Mouse (Mus musculus): ENCODE measurements around the gene Runx2. TPM values are rescaled to one million over a fixed set of nuclear protein-coding genes. Genes with fewer than 3 reads are reported as not detected.

Runx2 gene
- polyA plus RNA-seq, 1 experiment = 9.8 TPM

DNA sequence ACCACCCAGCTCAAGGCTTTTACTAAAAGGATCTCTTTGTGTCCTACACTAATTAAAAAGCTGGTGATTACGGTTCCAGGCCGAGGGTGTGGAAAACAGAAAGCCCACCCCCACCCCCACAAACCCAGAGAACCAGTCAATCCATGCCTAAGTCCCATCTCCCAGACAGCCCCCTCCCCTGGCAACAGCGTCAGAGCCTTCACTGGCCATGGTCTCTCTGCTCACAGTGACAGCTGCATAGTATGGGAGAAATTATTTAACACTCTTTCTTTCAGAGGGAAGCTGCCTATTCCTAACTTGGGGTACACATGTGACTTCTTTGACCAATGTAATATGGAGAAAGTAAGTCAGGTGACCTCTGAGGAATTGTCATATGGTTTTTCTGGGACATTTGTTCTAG, 228.4 kb downstream of the Runx2 start:
- no peaks in the 10 kb centered on the region for H3K4me1 ChIP-seq (ENCODE audit: control insufficient read depth, insufficient read depth, insufficient read length, low read length)
- no peak overlapping the region for H3K27ac ChIP-seq (ENCODE audit: insufficient read depth, low read depth, low read length)
- 90% methylated on average over 3 of the region's 3 CpGs for WGBS
- no peak overlapping the region for H3K4me3 ChIP-seq (ENCODE audit: low read depth, low read length)
- H3K36me3 ChIP-seq (ENCODE audit: control insufficient read depth, insufficient read depth, low read length) = no peaks in the 10 kb centered on the region
- H3K27me3 ChIP-seq (ENCODE audit: control insufficient read depth, insufficient read depth, low read length) = no peaks in the 10 kb centered on the region
- TF ChIP-seq POLR2A (IDR thresholded peaks at IDR 0.05; ENCODE audit: low read depth, low read length) = no peak
- no peak for TF ChIP-seq CTCF (IDR thresholded peaks at IDR 0.05; ENCODE audit: extremely low read depth, insufficient read length, insufficient replicate concordance, low read depth, low read length)

DNA sequence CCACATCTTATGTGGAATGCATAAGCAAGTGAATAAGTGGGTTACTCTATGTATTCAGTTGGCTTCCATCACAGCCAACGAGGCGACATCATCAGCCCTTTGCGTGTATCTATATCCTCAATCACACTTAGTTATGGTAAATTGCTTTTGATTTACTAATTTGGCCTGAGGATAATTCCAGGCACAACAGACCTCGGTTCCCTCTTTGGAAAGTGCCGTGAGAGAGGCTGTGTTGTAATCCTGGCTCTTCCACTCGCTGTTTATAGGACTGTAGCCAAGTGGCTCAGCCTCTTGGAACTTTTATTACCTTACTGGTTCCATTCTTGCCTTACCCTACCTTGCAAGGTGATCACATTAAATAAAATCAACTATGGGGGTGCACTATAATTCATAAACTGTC, 229.8 kb downstream of the Runx2 start:
- WGBS = 68% methylated on average over 6 of the region's 6 CpGs
- H3K36me3 ChIP-seq (ENCODE audit: control insufficient read depth, insufficient read depth, low read length) = no peaks in the 10 kb centered on the region
- no peaks in the 10 kb centered on the region for H3K4me1 ChIP-seq (ENCODE audit: control insufficient read depth, insufficient read depth, insufficient read length, low read length)
- no peak overlapping the region for H3K27ac ChIP-seq (ENCODE audit: insufficient read depth, low read depth, low read length)
- H3K27me3 ChIP-seq (ENCODE audit: control insufficient read depth, insufficient read depth, low read length) = no peaks in the 10 kb centered on the region
- TF ChIP-seq POLR2A (IDR thresholded peaks at IDR 0.05; ENCODE audit: low read depth, low read length) (no peak), CTCF (IDR thresholded peaks at IDR 0.05; ENCODE audit: extremely low read depth, insufficient read length, insufficient replicate concordance, low read depth, low read length) (no peak)
- no peak overlapping the region for H3K4me3 ChIP-seq (ENCODE audit: low read depth, low read length)

DNA sequence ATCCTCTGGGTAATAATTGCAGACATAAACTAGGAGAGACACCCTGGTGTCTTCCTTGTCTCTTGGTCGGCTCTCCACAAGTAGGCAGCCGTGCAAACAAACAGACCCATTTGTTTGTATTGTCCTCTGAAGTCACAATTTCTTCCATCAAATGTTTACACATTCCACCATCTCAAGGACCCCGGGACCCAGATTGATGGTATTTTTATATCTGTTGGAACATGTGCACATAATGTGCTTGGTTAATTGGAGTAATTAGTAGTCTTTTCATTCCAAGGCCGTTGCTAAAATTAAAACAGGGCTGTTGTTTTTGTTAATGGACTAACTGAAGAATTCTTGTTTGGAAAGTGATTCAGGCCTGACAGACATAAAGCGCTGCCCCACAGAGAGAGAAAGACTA, 236.8 kb downstream of the Runx2 start:
- TF ChIP-seq CTCF (IDR thresholded peaks at IDR 0.05; ENCODE audit: extremely low read depth, insufficient read length, insufficient replicate concordance, low read depth, low read length) = no peak
- TF ChIP-seq POLR2A (IDR thresholded peaks at IDR 0.05; ENCODE audit: low read depth, low read length) = no peak
- H3K27me3 ChIP-seq (ENCODE audit: control insufficient read depth, insufficient read depth, low read length) = no peaks in the 10 kb centered on the region
- 40% methylated on average over 5 of the region's 5 CpGs for WGBS

DNA sequence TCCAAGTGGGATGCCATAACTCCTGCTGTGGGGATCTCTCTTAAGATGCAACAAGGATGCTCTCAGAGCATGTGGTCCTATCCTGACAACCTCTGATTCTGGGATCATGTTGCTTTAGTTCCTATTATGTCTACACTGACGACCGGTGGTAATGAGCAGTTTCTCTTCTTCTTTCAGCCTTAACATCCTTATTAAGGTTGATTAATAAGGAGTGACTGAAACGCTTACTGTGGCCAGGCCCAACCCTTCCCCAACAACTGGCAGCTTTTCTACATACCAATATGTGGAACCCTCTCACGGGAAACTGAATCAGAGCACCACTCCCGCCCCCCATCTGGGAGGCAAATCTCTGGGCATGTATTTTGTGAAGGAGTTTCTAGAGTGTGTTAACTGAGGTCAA, 243.7 kb downstream of the Runx2 start:
- 76% methylated on average over 5 of the region's 5 CpGs for WGBS
- no peak overlapping the region for H3K4me3 ChIP-seq (ENCODE audit: low read depth, low read length)
- TF ChIP-seq POLR2A (IDR thresholded peaks at IDR 0.05; ENCODE audit: low read depth, low read length) = no peak
- TF ChIP-seq CTCF (IDR thresholded peaks at IDR 0.05; ENCODE audit: extremely low read depth, insufficient read length, insufficient replicate concordance, low read depth, low read length) = no peak
- H3K4me1 ChIP-seq (ENCODE audit: control insufficient read depth, insufficient read depth, insufficient read length, low read length) = no peaks in the 10 kb centered on the region
- no peaks in the 10 kb centered on the region for H3K27me3 ChIP-seq (ENCODE audit: control insufficient read depth, insufficient read depth, low read length)
- H3K36me3 ChIP-seq (ENCODE audit: control insufficient read depth, insufficient read depth, low read length) = no peaks in the 10 kb centered on the region
- H3K27ac ChIP-seq (ENCODE audit: insufficient read depth, low read depth, low read length) = no peak overlapping the region

More for the DNA sequence above, 236.8 kb downstream of the Runx2 start:
- Histone ChIP-seq H3K4me1 (ENCODE audit: control insufficient read depth, insufficient read depth, insufficient read length, low read length) (no peaks in the 10 kb centered on the region), H3K27ac (ENCODE audit: insufficient read depth, low read depth, low read length) (no peak overlapping the region), H3K4me3 (ENCODE audit: low read depth, low read length) (no peak overlapping the region), H3K36me3 (ENCODE audit: control insufficient read depth, insufficient read depth, low read length) (no peaks in the 10 kb centered on the region)

DNA sequence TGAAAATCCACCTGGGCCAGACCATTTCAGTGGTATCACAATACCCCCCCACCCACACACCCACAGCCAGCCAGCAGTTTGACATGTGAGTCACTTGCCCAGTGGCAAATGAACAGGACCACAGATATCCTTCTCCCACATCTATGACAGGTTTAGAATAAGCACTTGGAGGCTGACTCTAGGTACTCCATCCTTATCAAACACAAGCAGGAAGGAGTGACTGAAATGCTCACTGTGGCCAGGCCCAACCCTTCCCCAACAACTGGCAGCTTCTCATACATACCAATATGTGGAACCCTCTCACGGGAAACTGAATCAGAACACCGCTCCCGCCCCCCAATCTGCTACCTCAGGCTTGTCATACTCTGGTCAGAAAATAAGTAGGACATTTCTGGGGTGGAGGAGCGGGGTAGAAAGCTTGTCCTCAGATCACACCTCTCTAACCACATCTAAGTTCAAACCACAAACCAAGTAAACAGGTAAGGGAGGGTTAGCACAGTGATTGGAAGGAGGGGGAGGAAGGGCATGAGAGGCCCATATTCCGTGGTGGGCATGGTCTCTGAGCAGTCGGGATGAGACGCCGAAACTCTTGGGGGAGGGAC, 245.5 kb downstream of the Runx2 start:
- TF ChIP-seq CTCF (IDR thresholded peaks at IDR 0.05; ENCODE audit: extremely low read depth, insufficient read length, insufficient replicate concordance, low read depth, low read length) (no peak), POLR2A (IDR thresholded peaks at IDR 0.05; ENCODE audit: low read depth, low read length) (no peak)
- H3K27ac ChIP-seq (ENCODE audit: insufficient read depth, low read depth, low read length) = no peak overlapping the region
- no peaks in the 10 kb centered on the region for H3K4me1 ChIP-seq (ENCODE audit: control insufficient read depth, insufficient read depth, insufficient read length, low read length)
- no peak overlapping the region for H3K4me3 ChIP-seq (ENCODE audit: low read depth, low read length)
- WGBS = 73% methylated on average over 8 of the region's 8 CpGs
- no peaks in the 10 kb centered on the region for H3K36me3 ChIP-seq (ENCODE audit: control insufficient read depth, insufficient read depth, low read length)
- H3K27me3 ChIP-seq (ENCODE audit: control insufficient read depth, insufficient read depth, low read length) = no peaks in the 10 kb centered on the region

DNA sequence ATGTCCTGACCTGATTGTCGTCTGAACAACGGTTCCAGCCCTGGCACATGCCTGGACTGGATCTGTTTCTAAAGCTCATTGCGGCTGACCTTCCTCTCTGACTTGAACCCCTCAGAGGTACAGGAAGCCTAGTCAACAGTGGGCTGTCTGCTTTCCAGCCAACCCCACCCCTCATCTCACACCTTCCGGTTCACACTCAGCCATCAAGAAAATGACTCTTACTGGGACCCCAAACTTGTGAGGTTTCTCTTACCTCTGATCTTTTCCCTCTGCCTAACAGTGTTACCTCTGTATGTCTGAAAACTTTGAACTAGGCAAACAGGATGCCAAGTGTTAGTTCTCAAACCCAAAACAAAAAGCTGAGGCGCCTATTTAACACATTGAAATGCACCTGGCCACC, 247.6 kb downstream of the Runx2 start:
- TF ChIP-seq CTCF (IDR thresholded peaks at IDR 0.05; ENCODE audit: extremely low read depth, insufficient read length, insufficient replicate concordance, low read depth, low read length) = no peak
- TF ChIP-seq POLR2A (IDR thresholded peaks at IDR 0.05; ENCODE audit: low read depth, low read length) = no peak
- H3K27me3 ChIP-seq (ENCODE audit: control insufficient read depth, insufficient read depth, low read length) = no peaks in the 10 kb centered on the region
- WGBS = 81% methylated on average over 5 of the region's 5 CpGs
- H3K4me1 ChIP-seq (ENCODE audit: control insufficient read depth, insufficient read depth, insufficient read length, low read length) = no peaks in the 10 kb centered on the region
- H3K36me3 ChIP-seq (ENCODE audit: control insufficient read depth, insufficient read depth, low read length) = no peaks in the 10 kb centered on the region
- H3K27ac ChIP-seq (ENCODE audit: insufficient read depth, low read depth, low read length) = no peak overlapping the region
- no peak overlapping the region for H3K4me3 ChIP-seq (ENCODE audit: low read depth, low read length)

DNA sequence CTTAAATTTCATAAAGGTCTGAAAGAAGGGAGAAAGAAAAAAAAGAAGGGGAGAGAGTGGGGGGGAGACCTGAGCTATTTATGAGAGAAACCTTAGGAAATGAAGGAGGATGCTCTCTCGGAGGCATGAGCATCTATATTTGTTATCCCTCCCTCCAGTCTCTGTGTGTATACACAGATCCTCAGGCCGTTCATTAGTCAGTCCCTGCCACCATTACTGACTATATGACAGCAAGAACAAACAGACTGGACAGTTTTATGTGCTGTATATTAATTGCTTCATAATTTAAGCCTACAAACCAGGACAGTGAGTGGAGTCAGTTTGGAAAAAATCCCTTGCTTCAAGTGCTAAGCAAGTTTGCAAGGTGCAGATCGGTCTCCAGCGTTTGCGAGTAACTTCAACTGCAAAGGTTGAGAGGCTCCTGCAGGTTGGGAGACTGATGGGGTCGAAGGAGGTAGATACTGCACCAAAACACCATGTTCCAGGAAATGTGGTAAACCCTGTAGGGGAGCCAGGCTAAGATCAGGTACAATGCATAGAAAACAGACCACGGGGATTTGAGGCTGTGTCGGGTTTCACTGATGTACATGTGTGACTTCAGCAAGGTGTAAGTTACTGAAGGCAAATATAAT, 248.6 kb downstream of the Runx2 start:
- Histone ChIP-seq H3K4me3 (ENCODE audit: low read depth, low read length) (no peak overlapping the region), H3K27me3 (ENCODE audit: control insufficient read depth, insufficient read depth, low read length) (no peaks in the 10 kb centered on the region), H3K4me1 (ENCODE audit: control insufficient read depth, insufficient read depth, insufficient read length, low read length) (no peaks in the 10 kb centered on the region), H3K36me3 (ENCODE audit: control insufficient read depth, insufficient read depth, low read length) (no peaks in the 10 kb centered on the region), H3K27ac (ENCODE audit: insufficient read depth, low read depth, low read length) (no peak overlapping the region)
- no peak for TF ChIP-seq CTCF (IDR thresholded peaks at IDR 0.05; ENCODE audit: extremely low read depth, insufficient read length, insufficient replicate concordance, low read depth, low read length)
- TF ChIP-seq POLR2A (IDR thresholded peaks at IDR 0.05; ENCODE audit: low read depth, low read length) = no peak
- 58% methylated on average over 8 of the region's 8 CpGs for WGBS
